Mouse (Mus musculus): ENCODE data around the gene Ifitm6.
"Not testable (repeated sequence)": the region's sequence is repeated elsewhere in the genome, so short reads cannot be mapped to it uniquely, and the experiment has no call there.

Ifitm6 gene

GRCm38 (mm10) chr7:141017824-141018223 lies at the start of gene Ifitm6:
Ifitm6 (minus strand) TSS chr7:141017924.
- not testable (repeated sequence) for DNase-seq (ENCODE audit: low read depth)

- DNase-seq (ENCODE audit: low read depth), result peak; percentile 62
Measured at GRCm38 (mm10) chr7:141064576-141064975, 46.9 kb upstream of the Ifitm6 start.

DNA sequence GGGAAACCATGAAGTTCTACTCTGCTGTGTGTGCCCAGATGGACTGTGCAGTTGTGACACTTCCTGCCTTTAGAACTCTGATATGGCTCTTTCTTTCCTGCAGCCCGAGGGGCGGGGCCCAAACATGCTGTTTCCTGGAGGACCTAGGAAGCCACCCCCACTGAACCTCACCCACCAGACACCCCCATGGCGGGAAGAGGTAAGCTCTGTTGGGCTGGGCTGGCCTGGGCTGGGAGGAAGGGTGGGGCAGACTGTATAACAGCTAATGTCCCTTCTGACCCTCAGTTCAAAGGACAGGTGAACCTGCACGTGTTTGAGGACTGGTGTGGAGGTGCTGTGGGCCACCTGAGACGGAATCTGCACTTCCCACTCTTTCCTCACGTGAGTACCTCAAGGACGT lies 46.5 kb upstream of the Ifitm6 start:
- peak; percentile 93 for DNase-seq (ENCODE audit: low read depth)

DNA sequence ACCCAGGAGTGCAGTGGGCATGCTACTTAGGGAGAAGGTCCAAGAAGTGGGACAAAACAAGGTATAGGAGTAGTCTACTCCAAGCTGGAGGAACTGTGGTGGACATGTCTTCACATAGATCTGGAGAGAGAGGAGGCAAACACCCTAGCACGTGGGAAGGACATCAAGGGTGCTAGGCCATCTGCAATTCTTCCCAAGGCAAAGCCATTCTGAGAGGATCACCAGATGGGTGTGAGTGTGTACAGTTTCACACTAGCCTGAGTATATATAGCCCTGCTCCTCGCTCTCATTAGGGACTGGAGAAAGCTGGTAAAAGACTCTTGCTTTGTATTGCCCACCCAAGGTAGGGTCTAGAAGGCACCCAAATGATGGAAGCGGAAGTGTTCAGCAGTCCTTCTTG lies 45.6 kb upstream of the Ifitm6 start:
- DNase-seq (ENCODE audit: low read depth), result no peak

DNA sequence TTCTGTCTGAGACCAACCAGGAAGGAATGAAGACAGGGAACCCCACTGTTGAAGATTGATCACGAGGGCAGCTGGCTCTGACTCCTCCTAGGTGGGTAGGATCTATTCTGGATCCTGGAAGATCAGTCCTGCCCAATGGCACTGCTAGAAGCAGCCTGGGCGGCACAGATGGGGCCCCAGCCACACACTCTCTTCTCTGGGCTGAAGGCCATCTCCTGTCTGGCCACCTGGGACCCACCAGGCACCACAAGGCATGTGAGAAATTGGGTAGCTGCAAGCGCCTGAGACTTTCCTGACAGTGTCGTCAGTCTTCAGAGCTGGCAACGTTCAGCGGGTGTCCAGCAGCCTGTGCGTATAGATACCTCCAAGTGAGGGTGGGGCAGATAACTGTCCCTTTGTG lies 44.8 kb upstream of the Ifitm6 start:
- DNase-seq (ENCODE audit: low read depth), result peak; percentile 15

- no peak for DNase-seq (ENCODE audit: low read depth)
Measured at GRCm38 (mm10) chr7:141061269-141061692, 43.6 kb upstream of the Ifitm6 start.

DNA sequence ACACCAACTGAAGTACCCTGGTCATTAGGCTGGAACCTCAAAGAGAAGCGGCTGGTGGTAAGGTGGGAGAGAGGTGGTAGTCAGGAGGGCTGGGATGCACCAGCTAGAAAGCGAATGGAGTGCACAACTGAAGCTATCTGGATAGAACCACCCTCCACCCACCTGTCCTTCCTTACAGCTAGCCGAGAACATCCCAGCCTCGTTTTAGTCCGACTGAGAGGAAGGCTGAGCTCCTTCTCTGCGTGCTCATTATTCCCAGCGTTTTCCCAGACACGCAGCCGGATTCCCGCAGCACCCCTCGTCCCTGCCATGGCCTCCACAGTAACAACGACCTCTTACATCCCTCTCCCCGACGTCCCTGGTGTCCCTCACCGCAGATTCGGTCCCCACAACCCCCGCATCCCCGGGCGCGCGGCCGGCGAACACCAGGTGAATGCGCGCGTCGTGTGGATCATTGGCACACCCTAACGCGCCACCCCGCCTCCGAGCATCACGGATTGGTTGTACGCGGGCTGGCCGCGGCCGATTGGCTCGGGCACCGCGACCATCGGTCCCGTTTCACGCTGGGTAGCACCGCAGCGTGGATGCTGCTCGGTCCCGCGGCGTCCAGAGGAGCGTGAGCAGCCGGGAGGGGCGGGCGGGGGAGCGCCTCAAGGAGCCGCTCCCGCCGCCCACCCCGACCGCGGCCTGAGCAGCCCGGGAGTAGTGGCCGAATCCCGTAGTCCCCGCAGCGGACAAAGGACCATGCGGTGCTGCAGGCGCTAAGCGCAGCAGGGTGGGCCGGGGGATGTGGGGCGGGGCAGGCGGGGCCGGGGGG lies 42.9 kb upstream of the Ifitm6 start, which contains the start of gene B4galnt4:
TSS of gene B4galnt4 (plus strand) at position 679 of the 817 bp plus-strand sequence.
- DNase-seq (ENCODE audit: low read depth), result no peak

DNA sequence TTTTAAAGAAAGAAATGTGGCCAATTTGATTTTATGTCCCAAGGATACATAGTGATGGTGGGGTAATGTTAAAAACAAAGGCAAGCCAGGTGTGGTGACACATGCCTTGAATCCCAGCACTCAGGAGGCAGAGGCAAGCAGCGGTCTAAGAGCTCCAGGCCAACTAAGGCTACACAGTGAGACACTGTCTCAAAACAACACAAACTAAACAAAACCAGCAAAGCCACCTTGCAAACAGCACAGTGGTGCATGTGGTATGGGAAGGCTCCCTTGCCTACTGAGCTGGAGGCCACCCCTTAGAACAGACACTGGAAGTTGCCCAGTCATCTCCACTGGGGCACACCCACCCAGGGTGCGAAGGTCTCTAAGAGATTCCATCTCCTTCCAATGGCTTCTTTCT lies 42.2 kb upstream of the Ifitm6 start:
- DNase-seq (ENCODE audit: low read depth), result no peak

DNA sequence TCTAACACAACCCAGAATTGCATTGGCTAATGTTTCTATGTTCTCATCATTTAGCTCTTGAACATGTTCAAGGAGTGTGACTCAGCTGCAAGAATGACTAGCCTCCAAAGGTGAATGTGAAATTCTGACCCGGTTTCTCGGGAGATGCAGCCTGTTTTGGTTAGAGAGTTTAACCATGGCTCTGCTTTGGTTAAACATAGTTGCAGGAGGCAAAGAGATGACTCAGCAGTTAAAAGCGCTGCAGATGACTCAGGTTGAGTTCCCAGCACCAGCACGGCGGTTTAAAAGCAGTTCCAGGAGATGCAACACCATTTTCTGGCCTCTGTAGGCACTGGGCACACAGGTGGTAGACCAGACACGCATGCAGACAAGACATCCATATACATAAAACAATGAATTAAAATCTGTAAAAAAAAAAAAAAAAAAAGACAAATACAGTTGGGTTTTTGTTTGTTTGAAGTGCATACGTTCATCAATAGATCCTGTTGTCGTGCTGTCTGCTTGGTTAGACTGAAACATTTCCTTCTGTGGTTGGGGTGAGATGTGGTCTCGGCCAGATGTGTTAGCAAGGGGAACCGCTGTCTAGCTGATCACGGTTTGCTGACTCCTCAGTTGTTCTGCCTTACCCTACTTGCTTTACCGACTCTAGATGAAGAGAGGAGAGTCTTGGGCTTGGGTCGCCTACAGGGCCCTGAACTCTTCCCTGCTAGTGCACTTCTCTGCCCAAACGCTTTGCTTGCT lies 41.0 kb upstream of the Ifitm6 start:
- peak; percentile 78 for DNase-seq (ENCODE audit: low read depth)

DNA sequence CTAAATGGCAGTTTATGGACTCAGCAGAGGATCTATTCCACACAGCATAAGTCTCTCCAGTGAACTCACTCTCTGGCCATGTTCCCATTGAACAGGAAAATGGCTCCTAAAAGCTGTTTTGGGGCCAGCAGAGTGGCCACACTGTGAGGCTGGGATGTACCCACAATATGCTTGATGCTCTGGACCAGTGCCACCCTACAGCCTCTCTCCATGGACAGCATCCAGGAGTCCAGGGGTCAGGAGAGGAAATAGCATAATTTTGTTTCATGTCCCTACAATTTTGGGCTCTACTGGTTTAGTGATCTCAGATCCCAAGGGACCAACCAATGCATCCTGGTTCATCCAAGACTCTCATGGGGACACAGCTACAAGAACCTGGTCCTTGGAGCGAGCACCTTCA lies 39.8 kb upstream of the Ifitm6 start:
- no peak for DNase-seq (ENCODE audit: low read depth)

- DNase-seq (ENCODE audit: low read depth), result no peak
Measured at GRCm38 (mm10) chr7:141056976-141057375, 39.3 kb upstream of the Ifitm6 start.

GRCm38 (mm10) chr7:141055785-141056184 lies 38.1 kb upstream of the Ifitm6 start:
- no peak for DNase-seq (ENCODE audit: low read depth)

GRCm38 (mm10) chr7:141052421-141052820 lies 34.7 kb upstream of the Ifitm6 start:
- DNase-seq (ENCODE audit: low read depth), result no peak

- no peak for DNase-seq (ENCODE audit: low read depth)
Measured at GRCm38 (mm10) chr7:141052016-141052415, 34.3 kb upstream of the Ifitm6 start.

- no peak for DNase-seq (ENCODE audit: low read depth)
Measured at GRCm38 (mm10) chr7:141051060-141051685, 33.4 kb upstream of the Ifitm6 start.

GRCm38 (mm10) chr7:141049326-141049725 lies 31.6 kb upstream of the Ifitm6 start:
- DNase-seq (ENCODE audit: low read depth), result no peak

DNA sequence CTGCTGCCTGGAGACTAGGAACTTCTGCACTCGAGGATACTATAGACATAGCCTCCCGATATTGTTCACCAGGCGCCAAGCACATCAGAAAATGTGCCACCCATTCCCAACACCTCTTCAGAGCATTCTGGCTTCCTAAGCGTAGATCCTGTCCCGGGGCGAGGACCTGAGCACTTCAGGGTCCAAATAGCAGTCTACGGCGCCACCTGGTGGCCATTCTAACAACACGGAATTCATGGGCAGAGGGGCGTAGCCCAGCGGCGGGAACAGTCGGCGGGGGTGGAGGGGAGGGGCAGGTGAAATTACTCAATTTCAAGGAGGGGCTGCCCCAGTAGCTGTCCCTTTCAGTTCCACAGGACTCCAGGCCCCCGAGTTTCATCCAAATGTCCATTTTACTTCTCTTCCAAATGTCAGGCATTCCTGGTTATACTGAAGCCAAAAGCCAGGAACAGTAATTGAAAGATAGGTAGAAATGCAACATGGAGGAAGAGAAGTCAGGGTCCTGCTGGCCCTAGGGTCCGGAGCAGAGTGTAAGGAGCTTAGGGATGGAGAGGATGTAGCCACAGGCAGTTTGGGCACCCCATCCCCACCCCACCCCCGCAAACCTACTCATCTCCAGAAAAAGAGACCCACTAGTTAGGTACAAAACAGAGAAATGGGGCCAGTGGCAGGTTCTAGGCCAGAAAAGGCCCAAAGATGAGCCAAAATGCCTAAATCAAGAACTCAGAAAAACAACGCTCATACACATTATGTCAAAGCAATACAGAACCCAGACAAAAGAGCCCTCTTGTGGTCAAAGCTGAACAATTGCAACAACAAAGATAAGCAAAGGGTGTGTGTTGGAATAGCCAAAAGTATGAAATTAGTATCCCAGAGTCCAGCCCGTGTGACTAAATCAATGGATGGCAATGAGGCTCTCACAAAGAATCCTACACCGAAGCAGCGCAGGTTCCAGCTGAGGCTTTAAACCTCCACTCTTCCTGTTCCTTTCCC lies 30.8 kb upstream of the Ifitm6 start:
- peak; percentile 93 for DNase-seq (ENCODE audit: low read depth)

DNA sequence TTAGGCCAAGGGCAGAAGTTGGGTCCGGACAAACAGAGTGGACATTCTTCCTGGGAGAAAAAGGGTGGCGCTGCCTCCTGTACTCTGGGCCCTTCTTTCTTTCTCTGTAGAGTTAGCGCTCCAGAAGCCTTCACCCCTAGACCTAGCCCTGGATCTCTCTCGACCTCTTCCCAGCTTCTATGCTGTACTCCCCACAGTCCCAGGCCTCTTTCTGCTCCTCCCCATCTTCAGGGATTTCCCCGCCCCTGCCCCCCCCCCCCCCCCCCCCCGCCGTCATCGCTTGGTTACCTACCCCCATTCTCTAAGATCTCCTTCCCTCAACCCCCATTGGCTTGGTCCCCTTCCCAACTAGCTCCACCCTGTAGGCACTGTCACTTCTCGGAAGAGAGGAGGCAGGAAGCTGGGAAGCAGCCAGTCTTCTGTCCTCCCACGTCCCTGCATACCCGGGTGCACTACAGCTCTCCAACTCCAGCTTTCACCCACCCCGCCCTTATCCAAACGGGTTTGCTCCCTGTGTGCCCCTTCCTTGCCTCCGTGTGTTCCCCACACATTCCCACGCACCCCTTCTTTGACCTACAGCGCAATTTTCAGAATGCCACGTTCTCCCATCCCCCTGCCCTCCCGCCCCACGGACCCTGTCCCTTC lies 30.0 kb upstream of the Ifitm6 start:
- peak; percentile 63 for DNase-seq (ENCODE audit: low read depth)

DNA sequence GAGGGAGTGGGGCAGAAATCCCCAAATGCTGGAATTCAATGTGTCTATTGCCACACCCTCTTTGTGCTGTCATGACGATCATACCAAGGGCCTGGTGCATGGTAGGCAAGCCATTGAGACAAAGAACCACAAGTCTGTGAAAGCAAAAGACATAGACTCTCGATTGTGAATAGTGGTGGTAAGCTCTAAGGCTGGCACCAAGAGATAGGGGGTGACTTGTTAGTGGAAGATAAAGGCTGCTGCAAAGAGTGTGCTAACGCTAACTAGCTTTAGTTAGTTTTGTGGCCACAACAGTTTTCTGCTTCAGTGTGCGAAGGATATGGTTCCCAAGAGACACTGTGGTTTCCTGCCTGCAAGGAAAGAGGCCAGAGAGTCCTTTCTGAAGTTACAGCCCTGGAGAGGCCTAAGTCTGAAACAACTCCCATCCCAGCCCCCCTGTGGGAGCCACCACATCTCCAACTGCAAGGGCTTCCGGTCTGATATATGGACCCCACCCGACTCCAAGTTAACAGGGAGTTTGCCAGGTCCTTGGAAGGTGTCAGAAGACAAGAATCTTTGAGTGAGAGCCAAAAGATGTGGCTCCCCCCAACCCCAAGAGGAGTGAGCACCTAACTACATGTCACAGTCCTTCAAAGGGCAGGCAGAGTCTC lies 29.3 kb upstream of the Ifitm6 start:
- DNase-seq (ENCODE audit: low read depth), result peak; percentile 75

DNA sequence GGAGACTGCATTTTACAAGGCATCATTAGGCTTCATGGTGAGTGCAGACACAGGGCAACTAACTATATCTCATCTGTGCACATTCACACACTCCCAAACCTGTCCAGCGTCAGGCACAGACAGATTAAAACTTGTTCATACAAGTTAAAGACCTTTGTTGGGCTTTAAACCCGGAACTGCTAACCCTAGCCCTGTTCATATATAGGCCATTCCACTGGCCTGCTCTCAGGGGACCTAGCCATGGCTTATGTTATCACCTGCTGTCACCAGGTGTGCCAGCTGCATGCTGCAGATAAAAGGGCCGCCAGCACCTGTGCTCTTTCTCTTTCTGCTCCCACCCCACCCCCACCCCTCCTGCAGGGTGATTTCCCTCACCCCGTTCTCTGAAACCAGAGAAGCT lies 24.8 kb upstream of the Ifitm6 start:
- no peak for DNase-seq (ENCODE audit: low read depth)

Data from 416B (cell line).